Mouse (Mus musculus) bone marrow, adult 2 months (tissue): Measurements from ENCODE around the gene Ilkap.

Experiments used
- CTCF ChIP-seq: fragments of 200-500 bp; IDR thresholded peaks from 2 replicates; pipeline ENCODE4 v1.5.1; 2011; ENCODE audit warnings: low read length, control low read depth; ENCODE audit not compliant: control insufficient read depth, insufficient read depth
- POLR2A ChIP-seq: fragments of 200-500 bp; IDR thresholded peaks from 2 replicates; pipeline ENCODE4 v1.6.1; 2011; ENCODE audit warnings: low read depth, mild to moderate bottlenecking, control low read depth, low read length, borderline replicate concordance; ENCODE audit not compliant: control insufficient read depth

DNA sequence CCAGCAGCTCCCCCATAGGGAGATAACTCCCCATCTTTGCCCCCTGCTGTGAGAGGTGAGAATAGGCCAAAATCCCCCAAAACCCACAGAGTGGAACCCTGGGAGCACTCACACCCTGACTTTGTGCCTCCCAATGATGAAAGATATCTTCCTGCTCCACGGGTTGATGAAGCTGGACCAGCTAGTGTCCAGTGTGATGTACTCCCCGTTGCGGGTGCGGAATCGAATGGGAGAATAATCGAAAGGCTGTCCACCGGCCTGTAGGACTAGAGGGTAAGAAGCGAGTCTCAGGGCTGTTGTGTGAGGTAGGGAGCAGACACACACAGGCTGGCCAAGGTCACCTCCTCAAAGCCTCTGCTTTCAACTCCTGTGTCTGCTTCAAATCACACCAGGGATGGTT is 36.3 kb upstream of the Ilkap start:
- TF ChIP-seq POLR2A, result no peak
- TF ChIP-seq CTCF, result no peak
